In the genomic region with DNA sequence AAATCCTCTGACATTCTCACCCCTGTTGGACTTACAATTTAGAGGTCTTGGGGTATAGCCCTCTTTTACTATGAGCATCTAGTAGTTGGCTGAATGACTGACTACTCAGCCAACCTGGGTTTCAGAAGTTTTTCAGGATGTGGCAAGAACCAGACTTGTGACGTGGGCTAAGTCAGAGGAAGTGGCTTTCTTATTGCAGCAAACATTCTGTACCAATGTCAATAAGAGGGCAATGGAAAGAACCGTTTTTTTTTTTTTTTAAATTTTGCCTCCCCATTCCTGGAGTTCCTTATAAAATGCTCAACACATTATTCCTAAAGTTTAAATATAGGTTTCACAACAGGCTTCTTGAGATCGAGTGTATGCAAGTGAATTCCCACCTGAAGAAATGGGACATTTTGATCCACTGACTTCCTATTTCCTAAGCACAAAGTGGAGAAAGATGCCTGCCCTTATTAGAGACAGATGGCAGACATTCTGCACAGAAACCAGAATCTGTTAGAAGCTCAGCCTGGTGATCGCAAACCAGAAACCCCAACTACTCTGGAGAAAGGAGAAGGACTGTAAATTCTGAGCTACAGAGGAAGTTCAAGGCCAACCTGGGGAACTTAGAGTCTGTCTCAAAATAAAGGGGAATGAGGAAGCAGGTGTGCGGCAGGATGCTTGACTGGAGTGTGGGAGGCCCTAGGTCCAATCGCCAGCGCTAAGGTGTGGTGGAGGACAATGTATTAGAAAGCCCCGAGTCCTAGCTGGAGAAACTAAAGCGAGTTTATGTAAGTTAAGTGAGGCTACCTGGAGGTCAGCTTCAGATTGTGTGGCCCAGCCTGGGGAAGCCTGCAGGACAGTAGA, we compare ENCODE assay signal across 7 mouse cellular contexts. TPM values are rescaled to one million over a fixed set of nuclear protein-coding genes. Genes with fewer than 3 reads are reported as not detected.
A peak's percentile ranks its signal among the peaks of the same experiment; 100 is the strongest.
DNase-seq lines count a peak whose midpoint lies in the region; ATAC-seq and TF ChIP-seq lines count a peak whose summit lies in the region.

No protein-coding gene starts in this region.

- TF ChIP-seq POLR2A in testis, adult 2 months (IDR thresholded peaks at IDR 0.05; ENCODE audit: control insufficient read depth, low read depth, low read length) = no peak
- TF ChIP-seq POLR2A in myocyte (IDR thresholded peaks at IDR 0.05; ENCODE audit: insufficient read length, low read depth) = no peak

- no peaks in the 10 kb centered on the region for H3K9me3 ChIP-seq in embryonic facial prominence, embryonic 15.5 days (replicated peaks)
- no peaks in the 10 kb centered on the region for H3K9me3 ChIP-seq in limb, embryonic 13.5 days

- H3K4me3 ChIP-seq in testis, adult 2 months (ENCODE audit: control insufficient read depth, low read depth, low read length) = peak overlapping the region; percentile 41
- peak overlapping the region; percentile 78 for H3K4me3 ChIP-seq in embryonic facial prominence, embryonic 15.5 days (replicated peaks)
- peak overlapping the region; percentile 94 for H3K4me3 ChIP-seq in limb, embryonic 13.5 days
- peak overlapping the region; percentile 98 for H3K4me3 ChIP-seq in myocyte

- no peak for ATAC-seq in embryonic facial prominence, embryonic 15.5 days (ENCODE audit: insufficient number of reproducible peaks, low FRiP score, low TSS enrichment, low read depth)
- ATAC-seq in limb, embryonic 13.5 days (ENCODE audit: low FRiP score, low read depth) = no peak; the same call in 1 of the 2 replicates

- 49% methylated on average over 9 of the region's 9 CpGs for WGBS in embryonic facial prominence, embryonic 15.5 days
- WGBS in limb, embryonic 13.5 days = 56% methylated on average over 9 of the region's 9 CpGs

- H3K79me2 ChIP-seq in myocyte (ENCODE audit: control insufficient read depth, insufficient read depth) = peaks cover 42% of the 10 kb centered on the region

- no peaks in the 10 kb centered on the region for H3K27me3 ChIP-seq in testis, adult 2 months (ENCODE audit: control insufficient read depth, insufficient read depth, low read length)
- no peaks in the 10 kb centered on the region for H3K27me3 ChIP-seq in embryonic facial prominence, embryonic 15.5 days
- H3K27me3 ChIP-seq in limb, embryonic 13.5 days = no peaks in the 10 kb centered on the region
- no peaks in the 10 kb centered on the region for H3K27me3 ChIP-seq in myocyte (ENCODE audit: control insufficient read depth, insufficient read depth, insufficient read length)

- H3K9ac ChIP-seq in embryonic facial prominence, embryonic 15.5 days = no peak overlapping the region
- no peak overlapping the region for H3K9ac ChIP-seq in limb, embryonic 13.5 days

- peaks cover 5% of the 10 kb centered on the region for H3K4me1 ChIP-seq in testis, adult 2 months (ENCODE audit: control insufficient read depth, insufficient read depth, low read length)
- peaks cover 36% of the 10 kb centered on the region for H3K4me1 ChIP-seq in embryonic facial prominence, embryonic 15.5 days
- H3K4me1 ChIP-seq in limb, embryonic 13.5 days = peaks cover 32% of the 10 kb centered on the region

- H3K27ac ChIP-seq in testis, adult 2 months (ENCODE audit: control insufficient read depth, insufficient read depth, low read depth, low read length) = no peak overlapping the region
- no peak overlapping the region for H3K27ac ChIP-seq in embryonic facial prominence, embryonic 15.5 days (replicated peaks)
- H3K27ac ChIP-seq in limb, embryonic 13.5 days = no peak overlapping the region

- 0 out of 2 replicates have a peak, but pooled peaks cover 1% of the 10 kb centered on the region for H3K36me3 ChIP-seq in testis, adult 2 months (ENCODE audit: control insufficient read depth, insufficient read depth, low read length)
- H3K36me3 ChIP-seq in embryonic facial prominence, embryonic 15.5 days = peaks cover 3% of the 10 kb centered on the region; the same call in 1 of the 2 replicates
- H3K36me3 ChIP-seq in limb, embryonic 13.5 days = peaks cover 7% of the 10 kb centered on the region; the same call in 1 of the 2 replicates
- peaks cover 4% of the 10 kb centered on the region for H3K36me3 ChIP-seq in myocyte (ENCODE audit: control insufficient read depth, insufficient read depth)

- TF ChIP-seq CTCF in testis, adult 2 months (IDR thresholded peaks at IDR 0.05; ENCODE audit: control insufficient read depth, insufficient read depth, insufficient replicate concordance, low read depth, low read length) = no peak

- no peak for DNase-seq in testis, postnatal 14 days (ENCODE audit: low spot score)
- DNase-seq in cerebellum, postnatal 4 days (ENCODE audit: low spot score in 2 of 2) = no peak
- no peak for DNase-seq in frontal cortex, postnatal 10 days (ENCODE audit: low spot score in 2 of 2)

- peak overlapping the region; percentile 36 for H3ac ChIP-seq in myocyte (ENCODE audit: control insufficient read depth, insufficient read length)

- peak overlapping the region; percentile 70 for H3K4me2 ChIP-seq in embryonic facial prominence, embryonic 15.5 days (replicated peaks)
- peak overlapping the region; percentile 83 for H3K4me2 ChIP-seq in limb, embryonic 13.5 days (replicated peaks)
- H3K4me2 ChIP-seq in myocyte (ENCODE audit: low read depth) = peak overlapping the region; percentile 85

TF ChIP-seq in myocyte, 11 proteins besides CTCF, POLR2A, EP300 and RAD21:
- TF ChIP-seq REST (IDR thresholded peaks at IDR 0.05; ENCODE audit: insufficient read depth, insufficient read length) = no peak

RNA-seq across cellular contexts. Expression of gene Prdx6, which starts 0.6 kb away (rescaled TPM):
- polyA plus RNA-seq in testis, adult 2 months (2012; rRNA removed) = 115 and 129 TPM in 2 replicates
- 342 and 372 TPM in 2 replicates for polyA plus RNA-seq in embryonic facial prominence, embryonic 15.5 days (2015; fragmentation: Nextera tagmentation; extraction: Ambion mirVana)
- polyA plus RNA-seq in limb, embryonic 13.5 days (2015; fragmentation: Nextera tagmentation; extraction: Ambion mirVana) = 410 and 414 TPM in 2 replicates
- 203 TPM for polyA plus RNA-seq in myocyte (2012; fragmentation: generic; extraction: Trizol)

Comparison
In these comparisons a context has a peak if more than half of its experiments do, and no peak if none do; other contexts are left out.
1. H3K4me3 ChIP-seq: peak in every context shown above with its lines; median percentile 98 in myocyte; 94 in limb, embryonic 13.5 days; 78 in embryonic facial prominence, embryonic 15.5 days; 41 in testis, adult 2 months.